Mouse (Mus musculus): ENCODE measurements around the gene 9230102O04Rik.

The 9230102O04Rik gene

DNA sequence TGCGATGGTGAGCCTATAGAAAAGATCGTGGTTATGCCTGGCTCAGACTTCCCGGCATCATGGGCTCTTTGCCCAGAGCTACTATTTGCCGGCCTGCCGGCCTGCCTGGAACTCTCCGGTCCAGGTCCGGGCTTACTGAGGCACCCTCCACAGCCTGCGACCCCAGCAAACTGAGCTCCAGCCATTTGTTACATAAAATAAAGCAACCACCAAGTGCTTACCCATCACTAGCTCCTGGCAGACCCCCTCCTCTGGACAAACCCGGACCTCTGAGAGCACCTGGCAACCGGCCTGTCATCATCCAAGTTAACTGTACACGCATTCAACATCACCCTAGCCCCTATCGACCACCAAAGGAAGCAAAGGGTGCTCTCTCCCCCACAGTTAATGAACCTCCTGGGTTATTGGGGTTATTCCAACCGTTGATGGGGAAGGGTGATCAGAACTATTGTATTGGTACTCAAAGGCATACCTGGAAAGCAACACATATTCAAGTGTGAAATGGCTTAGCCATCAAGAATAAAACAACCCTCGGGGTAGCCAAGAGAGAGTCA, 4.0 kb downstream of the 9230102O04Rik start:
- in situ Hi-C loops (cut with MboI), result no loop called here

DNA sequence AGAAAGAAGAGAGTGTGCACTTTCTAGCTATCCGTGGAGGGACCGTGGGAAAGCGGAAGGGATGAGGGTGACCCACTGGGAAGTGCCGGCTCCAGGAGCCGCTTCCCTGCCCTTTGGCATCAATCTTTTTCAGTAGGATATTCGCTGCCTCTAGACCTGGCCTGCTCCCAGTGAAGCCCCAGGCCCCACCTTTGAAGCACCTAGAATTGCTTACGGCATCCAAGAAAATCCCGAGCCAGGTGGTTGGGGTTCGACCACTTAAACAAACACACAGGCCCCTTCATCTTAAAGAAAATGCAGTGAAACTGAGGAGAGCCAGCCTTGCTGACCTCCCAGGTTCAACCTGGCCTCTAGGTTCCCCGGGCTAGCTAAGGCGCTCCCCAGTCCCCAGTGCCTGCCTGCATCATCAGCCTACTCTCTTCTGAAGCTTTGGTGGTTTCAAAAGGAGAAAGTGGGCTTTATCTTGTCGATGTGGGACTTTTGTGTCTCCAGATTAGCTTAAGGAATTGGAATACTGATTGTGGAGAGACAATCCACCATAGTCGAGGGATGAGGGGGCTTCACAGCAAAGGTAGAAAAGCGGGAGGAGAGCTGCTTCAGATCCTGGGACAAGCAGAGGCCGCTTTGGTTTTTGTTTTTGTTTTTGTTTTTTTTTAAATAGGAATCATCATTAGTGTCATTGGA, 4.7 kb downstream of the 9230102O04Rik start:
- in situ Hi-C loops (cut with MboI), result no loop called here

DNA sequence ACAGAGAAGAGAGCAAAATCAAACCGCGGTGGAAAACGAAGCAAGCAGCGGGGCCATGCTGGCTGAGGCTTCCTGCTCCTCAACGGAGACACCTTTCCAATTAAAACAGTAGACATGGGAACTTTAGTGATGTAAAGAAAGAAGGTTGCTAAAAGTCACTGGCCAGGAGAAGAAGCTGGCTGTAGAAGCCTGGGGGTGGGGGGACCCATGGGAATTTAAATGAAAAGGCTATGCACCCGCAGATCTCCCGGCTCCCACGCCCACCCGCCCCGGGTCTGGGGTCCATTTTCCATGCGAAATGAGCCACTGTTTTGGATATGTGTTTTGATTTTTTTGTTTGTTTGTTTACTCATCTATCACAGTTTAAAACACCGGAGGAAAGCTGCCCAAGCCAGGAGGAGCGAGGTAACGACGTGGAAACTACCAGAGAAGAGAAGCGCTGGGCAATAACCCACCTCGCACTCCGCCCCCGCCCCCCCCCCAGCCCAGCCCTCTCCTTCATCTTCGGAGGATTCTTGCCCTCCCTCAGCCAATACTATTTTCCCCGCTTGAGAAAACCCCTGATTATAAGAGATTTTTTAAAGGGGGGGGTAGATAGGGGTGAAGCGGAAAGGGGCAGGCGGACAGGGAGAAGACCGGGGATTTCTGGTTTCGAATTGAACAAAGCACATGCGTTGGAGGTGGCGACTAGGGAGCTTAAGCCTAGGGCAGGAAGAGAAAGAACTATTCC, 5.4 kb downstream of the 9230102O04Rik start:
- in situ Hi-C loops (cut with MboI), result no loop called here

DNA sequence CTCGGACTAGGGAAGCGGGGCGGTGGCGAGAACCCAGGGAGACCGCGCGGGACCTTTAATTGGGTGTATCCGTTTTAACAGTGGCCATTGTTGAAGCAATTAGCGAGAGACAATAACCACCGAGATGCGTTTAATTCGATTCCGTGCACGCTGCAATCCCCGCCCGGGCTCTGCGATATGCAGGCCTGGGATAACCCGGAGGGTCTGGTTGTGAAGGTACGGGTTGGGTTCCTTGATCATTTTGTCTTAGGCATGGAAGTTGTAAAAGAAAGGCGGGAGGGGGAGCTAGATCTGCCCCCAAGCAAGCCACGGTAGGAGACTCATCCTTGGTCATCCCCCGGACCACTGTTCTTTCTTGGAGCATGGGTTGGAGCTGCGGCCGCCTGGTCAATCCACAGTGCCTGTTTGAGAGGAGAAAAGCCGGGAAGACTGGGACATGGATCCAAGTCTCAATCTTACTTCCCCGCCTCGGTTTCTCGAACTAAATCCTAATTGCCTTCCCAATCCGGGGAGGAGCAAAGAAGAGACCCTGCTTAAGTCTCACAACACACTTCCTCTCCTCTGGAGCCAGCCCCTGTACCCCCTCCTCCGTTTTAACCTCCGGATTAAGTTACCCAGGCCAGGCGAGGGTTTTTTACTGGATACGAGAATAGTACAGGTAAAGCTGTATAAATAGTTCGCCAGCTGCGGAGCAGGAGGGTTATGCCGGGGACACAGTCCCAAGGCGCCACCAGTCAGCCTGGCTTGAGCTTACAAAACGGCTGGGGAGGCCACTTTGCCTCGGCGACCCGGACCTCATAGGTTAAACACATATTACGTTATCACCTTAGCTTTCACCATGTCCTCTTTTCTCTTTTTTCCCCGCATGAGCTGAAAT, 6.2 kb downstream of the 9230102O04Rik start:
- in situ Hi-C loops (cut with MboI), result no loop called here

DNA sequence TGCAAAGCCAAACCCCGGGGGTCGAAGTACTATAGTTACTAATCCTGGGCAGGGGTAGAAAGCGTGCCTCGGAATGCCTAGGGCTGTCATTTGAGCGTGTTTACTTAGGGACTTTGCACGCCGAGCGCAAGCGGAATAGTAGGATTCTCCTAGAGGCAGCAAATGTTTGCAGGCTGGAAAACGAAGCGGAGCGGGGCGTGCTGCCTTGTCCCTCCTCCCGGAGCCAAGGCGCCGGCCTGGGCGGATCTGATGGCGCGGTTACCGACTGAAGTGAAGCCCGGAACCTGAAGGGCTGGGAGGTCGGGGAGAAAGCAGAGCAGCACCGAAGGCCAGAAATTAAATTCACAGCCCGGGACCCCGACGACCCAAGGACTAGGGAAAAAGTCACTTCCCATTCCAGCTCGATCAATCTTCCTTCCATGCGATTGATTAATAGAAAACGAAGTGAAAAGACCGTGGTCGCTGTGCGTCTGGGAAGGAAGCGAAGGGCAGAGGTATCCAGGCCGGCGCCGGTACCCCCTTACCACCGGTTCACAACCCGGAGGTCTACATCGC, 6.9 kb downstream of the 9230102O04Rik start:
- in situ Hi-C loops (cut with MboI), result no loop called here

DNA sequence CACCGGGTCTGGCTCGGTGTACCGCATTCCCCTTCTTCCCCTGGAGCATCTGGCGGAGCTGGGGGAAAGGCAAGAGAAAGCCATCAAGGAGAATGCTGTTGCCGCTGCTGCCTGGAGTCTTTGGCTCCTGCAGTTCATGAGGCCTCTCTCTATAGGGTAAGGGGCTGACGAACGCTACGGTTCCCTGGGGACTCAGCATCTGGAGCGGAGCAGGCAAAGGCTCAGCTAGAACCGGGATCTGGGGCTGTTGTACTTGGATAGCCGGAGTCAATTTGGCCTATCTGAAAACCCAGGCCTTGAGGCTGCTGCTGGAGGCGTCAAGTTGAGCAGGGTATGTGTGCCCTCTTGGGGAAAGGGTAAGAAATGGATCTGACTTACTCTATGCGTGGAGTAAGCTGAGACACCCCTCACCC, 7.7 kb downstream of the 9230102O04Rik start:
- in situ Hi-C loops (cut with MboI), result no loop called here

DNA sequence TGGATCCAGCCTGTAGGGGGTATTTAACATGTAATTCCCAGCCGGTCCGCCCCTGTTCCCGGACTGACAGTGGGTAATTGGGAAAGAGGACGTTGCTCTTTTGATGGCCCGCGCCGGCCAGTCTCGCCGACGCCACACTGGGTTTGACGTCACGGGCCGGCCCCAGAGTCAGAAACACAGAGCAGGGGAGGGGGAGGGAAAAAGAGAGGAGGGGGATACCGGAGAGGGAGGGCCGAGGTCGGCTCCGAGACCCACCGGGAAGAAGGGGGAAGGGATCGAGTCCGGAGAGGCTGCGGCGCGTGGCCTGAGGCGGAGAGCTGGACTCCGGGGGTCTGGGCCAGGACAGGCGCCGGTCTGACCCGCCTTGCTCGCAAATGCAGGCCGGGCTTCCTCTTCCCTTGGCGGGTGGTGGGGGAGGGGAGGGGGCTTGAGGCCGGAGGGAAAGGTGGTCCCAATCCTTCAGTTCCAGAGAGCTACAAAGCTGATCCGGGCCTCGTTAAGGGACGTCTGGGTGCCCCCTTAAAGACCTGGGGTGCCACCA, 8.2 kb downstream of the 9230102O04Rik start, which contains the start of gene 4930412O13Rik:
Gene 4930412O13Rik, plus strand, starts transcription at position 202 of the 541 bp plus-strand sequence.
- in situ Hi-C loops (cut with MboI), result no loop called here

DNA sequence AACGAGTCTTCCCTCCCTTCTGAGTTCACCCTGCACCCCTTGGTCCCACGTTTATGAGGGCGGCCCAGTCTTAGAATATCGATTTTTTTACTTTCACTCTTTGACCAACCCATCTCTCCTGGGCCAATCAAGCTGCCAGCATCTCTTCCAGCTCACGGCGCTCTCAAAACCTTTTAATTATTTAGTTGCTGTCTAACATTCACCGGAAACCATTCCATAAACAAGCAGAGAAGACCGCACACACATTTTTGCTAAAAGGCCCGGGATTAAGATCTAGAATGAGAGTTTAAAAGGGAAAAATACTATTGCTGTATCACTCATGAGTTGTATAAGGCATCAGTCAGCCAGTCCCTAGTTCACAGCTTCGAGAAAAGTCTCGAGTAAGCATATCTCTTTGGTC, 9.1 kb downstream of the 9230102O04Rik start:
- in situ Hi-C loops (cut with MboI), result no loop called here

DNA sequence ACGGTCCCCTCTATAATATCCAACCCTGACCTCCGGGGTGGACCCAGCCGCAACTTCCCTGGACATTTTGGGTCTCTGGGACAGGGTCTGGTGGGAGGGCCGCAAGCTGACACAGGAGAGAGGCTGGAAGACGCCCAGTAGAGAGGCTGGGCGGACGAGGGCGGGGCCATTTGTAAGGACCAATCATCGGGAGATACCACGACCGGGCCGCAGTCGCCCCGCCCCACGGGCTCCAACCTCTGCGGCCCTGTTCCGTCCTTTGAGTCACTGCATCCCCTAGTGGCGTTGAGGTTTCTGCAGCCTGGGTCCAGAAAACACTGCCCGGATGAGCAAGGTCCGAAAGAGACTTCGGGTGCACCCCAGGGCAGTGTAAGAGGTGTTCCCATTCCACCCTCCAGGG, 9.8 kb downstream of the 9230102O04Rik start:
- in situ Hi-C loops (cut with MboI), result no loop called here

DNA sequence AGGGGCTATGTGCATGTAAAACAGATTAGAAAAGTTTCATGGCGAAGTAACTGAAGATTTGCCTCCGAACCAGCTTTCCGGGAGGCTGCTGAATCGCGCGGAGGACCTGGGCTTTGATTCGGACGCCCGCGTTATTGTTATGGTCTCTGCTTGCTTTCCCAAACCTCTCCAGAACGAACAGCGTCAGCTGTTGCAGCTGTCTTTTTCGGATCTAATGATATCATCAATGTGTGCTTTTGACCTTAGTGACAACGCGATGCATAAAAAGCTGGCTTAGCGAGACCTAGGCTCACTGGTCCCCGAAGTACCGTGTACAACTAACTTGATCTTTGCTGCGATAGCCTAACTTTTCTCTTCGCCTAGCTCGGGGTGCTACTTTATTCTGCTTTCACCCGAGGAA, 10.2 kb downstream of the 9230102O04Rik start:
- in situ Hi-C loops (cut with MboI), result no loop called here

DNA sequence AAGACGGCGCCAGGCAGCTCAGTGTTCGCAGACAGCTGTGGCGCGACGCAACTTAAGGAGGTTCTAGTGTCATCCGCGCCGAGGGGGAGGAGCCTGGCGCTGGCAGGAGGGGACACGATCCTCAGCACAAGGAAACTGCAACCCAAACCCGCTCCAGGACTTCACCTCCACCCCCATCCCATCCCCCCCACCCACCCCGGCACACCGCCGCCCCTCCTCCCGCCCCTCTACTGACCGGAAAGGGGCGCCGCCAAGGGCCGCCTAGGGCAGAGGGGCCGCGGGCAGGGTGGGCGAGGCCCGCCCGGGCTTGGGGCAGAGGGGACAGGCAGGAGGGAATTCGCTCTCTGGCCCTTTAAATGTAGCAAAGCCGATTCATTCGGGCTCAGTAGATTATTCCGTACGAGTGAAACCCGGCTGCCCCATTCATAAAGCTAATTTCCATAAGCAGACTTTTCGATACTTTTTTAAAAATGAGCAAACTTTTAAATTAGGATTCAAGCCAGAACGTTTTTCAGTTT, 10.7 kb downstream of the 9230102O04Rik start:
- in situ Hi-C loops (cut with MboI), result no loop called here

DNA sequence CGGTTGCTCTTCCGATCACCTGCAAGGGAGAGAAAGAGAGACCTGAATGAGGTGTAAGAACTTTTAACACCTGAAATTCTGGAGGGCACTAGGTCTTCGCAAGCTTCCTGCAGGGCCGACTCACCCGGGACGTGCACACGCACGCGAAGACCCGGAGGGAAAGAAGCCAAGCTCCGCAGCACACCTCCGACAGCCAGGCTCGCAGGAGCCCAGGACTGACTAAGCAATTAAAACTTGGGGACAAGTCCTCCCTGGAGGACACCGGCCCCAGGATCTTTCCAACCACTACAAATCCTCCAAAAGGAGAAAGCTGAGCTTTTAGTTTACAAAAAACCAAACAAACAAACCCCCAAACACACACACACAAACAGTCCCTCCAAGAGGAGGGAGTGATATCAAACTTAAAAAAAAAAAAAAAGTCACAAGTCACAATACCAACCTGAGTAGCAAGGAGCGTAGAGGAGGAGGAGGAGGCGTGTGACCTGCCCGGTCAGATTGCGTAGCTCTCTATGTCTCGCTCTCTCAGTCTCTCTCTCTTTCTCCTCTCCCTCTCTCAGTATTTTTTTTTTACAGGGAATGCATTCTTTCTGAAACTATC, 11.3 kb downstream of the 9230102O04Rik start:
- in situ Hi-C loops (cut with MboI), result no loop called here

DNA sequence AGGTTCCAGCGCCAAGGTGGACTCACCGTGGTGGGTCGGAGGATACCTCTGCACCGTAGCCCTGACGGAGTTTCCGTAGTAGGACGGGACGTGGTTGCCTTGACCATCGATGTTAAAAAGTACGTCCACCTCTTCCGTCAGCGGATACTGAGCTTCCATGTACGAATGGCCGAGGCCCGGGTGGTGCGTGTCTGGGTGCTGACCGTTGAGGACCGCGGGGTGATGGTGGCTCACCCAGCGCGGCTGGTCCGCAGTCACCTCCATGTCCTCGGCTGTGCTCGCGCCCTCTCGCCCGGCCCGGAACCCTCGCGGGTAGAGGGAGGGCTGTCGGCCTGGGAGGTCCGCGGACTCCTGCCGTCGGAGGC, 12.0 kb downstream of the 9230102O04Rik start:
- in situ Hi-C loops (cut with MboI), result no loop called here

DNA sequence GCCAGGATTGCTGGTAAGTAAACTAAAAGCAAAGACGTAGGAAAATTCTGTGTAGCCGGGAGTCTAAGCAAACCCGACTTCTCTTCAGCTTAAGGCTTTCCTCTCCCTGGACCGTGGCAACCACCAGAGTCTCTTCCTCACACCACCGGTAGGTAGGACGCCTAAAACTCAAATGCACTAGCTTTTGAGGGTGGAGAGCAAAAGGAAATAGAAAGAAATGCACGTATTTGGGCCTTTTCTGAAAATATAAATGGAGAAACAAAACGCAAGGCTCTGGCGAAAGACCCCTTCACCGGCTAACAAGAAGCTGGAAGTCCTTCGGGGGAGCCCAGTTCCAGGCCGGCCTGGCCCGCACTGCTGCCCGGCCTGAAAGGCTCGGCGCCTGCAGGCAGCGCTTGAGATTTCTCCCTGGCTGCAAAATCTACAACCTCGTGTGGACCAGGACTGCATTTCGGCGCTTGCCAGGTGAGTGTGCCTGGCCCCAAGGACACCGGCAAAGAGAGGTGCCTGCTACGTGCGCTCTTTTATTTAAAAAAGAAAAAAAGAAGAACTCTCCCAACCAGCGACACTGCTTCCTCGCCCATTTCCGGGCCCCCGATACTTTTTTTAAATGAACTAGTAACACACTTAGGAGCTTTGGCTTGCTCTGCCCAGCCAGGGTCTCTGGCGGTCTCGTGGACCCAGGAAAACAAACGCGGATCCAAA, 12.6 kb downstream of the 9230102O04Rik start:
- in situ Hi-C loops (cut with MboI), result no loop called here

DNA sequence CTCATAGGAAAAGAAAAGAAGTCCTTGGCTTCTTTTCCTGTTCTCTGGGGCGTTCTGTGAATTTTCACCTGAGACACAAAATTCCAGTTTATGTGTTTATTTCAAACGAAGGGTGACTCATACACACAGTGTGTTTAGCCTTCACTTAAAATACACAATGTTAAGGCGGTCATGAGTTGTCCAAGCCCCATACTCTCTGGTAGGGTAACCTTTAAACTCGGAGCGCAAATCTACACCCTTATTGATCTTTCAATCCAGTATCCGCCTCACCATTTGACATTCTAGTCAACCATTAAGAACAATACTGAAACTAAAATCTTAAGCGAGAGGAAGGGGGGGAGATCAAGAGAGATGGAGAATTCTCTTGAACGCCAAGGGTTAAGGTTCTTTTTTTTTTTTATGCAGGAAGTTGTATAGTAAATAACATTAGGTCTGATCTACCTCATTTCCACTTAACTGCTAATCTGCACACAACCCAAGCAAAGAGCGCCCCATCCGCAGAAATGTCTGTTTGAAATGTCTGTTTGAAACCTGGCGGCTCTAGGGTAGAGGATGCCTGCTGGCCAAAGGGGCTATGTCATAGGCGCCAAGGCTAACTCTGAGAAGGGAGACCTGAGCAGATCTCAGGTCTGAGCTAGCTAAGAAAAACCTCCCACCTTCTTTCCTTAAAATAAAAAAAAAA, 13.5 kb downstream of the 9230102O04Rik start:
- in situ Hi-C loops (cut with MboI), result no loop called here

DNA sequence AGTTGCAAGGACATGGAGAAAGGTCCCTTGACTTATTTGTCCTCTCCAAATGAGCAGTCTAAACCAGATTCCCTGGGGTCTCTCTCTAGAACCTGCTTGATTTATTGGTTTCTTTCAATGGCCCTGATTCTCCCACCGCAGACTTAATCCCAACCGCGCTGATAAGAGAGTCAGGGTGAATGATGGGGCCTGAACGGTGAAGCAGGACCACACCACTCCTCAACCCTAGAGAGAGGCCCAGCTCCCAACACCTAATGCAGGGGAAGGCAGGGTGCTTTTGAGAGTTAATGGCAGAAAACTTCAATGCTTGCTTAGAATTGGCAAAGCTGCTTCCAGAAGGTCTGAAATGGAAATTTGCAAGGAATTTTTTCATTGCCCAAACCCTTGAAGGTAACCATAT, 14.1 kb downstream of the 9230102O04Rik start:
- in situ Hi-C loops (cut with MboI), result no loop called here

DNA sequence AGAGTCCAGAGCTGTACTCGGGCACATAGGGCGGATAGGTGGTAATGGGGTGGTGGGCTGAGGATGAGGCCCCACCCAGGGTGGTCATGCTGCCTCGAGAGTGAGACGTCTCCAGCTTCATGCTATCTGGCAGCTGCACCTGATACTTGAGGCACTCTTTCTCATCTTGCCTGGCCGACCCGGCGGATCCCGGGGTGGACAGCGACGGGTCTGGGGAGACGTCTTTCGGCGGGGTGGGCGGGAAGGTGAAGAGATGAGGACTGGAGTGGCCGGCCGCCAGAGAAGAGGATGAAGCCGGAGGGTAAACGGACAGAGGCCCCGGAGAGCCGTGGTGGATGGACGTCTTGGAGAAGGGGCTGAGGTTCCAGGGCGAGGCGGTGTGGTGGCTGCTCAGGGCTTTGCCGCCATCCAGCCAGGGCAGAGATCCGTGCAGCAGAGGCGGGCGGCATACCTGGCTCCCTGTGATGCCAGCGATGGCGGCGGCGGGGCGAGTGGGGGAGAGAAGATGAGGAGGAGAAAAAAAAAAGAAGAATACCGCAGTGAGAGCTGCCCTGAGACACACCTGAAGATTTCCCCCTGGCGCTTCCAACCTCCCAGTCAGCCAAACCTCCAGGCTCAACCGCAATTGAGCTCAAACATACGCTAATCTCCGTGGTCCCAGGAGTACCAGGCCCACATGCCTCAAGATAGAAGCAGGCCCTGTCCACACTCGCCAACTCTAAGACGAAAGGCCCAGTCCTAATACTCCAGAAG, 14.7 kb downstream of the 9230102O04Rik start:
- in situ Hi-C loops (cut with MboI), result no loop called here

DNA sequence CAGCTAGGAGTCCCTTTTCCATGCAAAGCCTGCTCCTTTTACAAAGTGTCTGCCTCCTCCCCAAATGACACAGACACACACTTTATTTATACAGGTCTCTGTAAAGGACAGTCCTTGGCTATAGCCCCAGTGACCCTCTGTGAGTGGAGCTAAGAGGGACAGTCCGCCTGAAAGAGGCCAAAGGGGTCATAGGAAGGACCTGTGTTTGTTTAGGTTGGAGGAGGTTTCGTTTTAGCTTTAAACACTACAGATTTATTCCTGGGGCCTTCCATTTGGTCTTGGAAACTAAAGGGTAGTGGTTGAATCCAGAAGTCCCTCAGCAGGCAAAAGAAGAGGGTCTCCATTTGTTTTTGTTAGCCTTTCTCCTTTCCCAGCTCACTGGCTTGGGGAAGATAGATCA, 15.6 kb downstream of the 9230102O04Rik start:
- in situ Hi-C loops (cut with MboI), result no loop called here

DNA sequence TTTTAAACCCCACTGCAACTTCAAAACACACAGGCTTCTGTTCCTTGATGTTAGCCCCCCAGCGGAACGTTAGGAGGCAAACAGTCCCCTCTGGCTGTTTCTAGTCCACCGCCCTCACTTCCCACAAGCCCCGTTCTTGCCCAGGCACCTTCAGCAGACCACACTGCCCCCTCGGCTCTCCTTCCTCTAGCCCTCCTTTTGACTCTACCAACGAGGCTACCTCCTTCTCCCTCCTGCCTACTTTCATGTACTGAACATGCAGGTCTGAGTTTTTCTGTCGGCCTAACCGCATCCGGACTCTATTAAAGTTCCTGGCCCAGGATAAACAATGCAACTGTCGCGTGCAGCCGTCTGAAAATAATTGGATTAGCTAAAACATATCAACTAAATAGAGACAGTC, 16.7 kb downstream of the 9230102O04Rik start:
- in situ Hi-C loops (cut with MboI), result no loop called here
